Mouse (Mus musculus) heart, postnatal 0 days (tissue): Measurements from ENCODE around the gene Abhd14a. TPM values are rescaled to one million over a fixed set of nuclear protein-coding genes. Genes with fewer than 3 reads are reported as not detected.
A peak's percentile ranks its signal among the peaks of the same experiment; 100 is the strongest.

Source experiments
- ATAC-seq: fragments of 200-750 bp; cut with Nextera tagmentation; 2 replicates; pipeline ENCODE4 v1.8.0; 2017; ENCODE audit warnings: low read depth, moderate number of reproducible peaks, moderate library complexity; ENCODE audit not compliant: insufficient read depth
- DNase-seq: peaks from one replicate; pipeline ENCODE4 v3.0.0-alpha.2; 2016; ENCODE audit warnings: low spot score
- H3K27ac ChIP-seq: fragments of 300-500 bp; sonication (generic); 2 replicates; pipeline ENCODE4 v1.5.1; 2014; ENCODE audit warnings: low read depth, mild to moderate bottlenecking
- H3K27me3 ChIP-seq: fragments of 300-500 bp; sonication (generic); 2 replicates; pipeline ENCODE4 v1.6.1; 2014; ENCODE audit warnings: low read length, mixed read lengths; ENCODE audit not compliant: control insufficient read depth, insufficient read depth
- H3K36me3 ChIP-seq: fragments of 300-500 bp; sonication (generic); replicated peaks from 2 replicates; pipeline ENCODE4 v1.6.1; 2014; ENCODE audit warnings: low read length, mixed read lengths; ENCODE audit not compliant: control insufficient read depth, insufficient read depth
- H3K4me1 ChIP-seq: fragments of 300-500 bp; sonication (generic); 2 replicates; pipeline ENCODE4 v1.6.1; 2014; ENCODE audit warnings: antibody characterized with exemption; ENCODE audit not compliant: control insufficient read depth, insufficient read depth
- H3K4me2 ChIP-seq: fragments of 300-500 bp; sonication (generic); 2 replicates; pipeline ENCODE4 v1.6.1; 2014; ENCODE audit warnings: low read depth, mild to moderate bottlenecking, low read length, moderate library complexity
- H3K4me3 ChIP-seq: fragments of 300-500 bp; sonication (generic); 2 replicates; pipeline ENCODE4 v1.5.1; 2014; ENCODE audit warnings: low read depth, low read length
- H3K9ac ChIP-seq: fragments of 300-500 bp; sonication (generic); replicated peaks from 2 replicates; pipeline ENCODE4 v1.6.1; 2014; ENCODE audit warnings: low read depth, low read length, mixed read lengths
- H3K9me3 ChIP-seq: fragments of 300-500 bp; sonication (generic); replicated peaks from 2 replicates; pipeline ENCODE4 v1.6.1; 2016; ENCODE audit warnings: low read length; ENCODE audit not compliant: control insufficient read depth
- CTCF ChIP-seq: IDR thresholded peaks from 2 replicates; pipeline ENCODE4 v1.5.1; 2016; ENCODE audit warnings: antibody characterized with exemption, control low read depth, low read depth
- EP300 ChIP-seq: IDR thresholded peaks from 2 replicates; pipeline ENCODE4 v1.6.1; 2016; ENCODE audit warnings: antibody characterized with exemption, low read depth
- WGBS: fragments of 180-500 bp; shearing (Covaris S2); extraction: QIAGEN DNeasy Blood & Tissue Kit; methylation state at CpG from one replicate; pipeline ENCODE4 v1.1.7; 2014; 5-methylcytosine and 5-hydroxymethylcytosine counted together
- polyA plus RNA-seq: library from polyadenylated mRNA; unstranded; fragments of >200 nt; fragmentation: Nextera tagmentation; extraction: Ambion mirVana; gene quantifications from 2 replicates; pipeline ENCODE4 v1.2.1, GENCODE M21; 2015
- total RNA-seq: library from RNA; depleted of rRNA; stranded (reverse); fragments of >200 nt; gene quantifications from 2 replicates; pipeline ENCODE4 v1.2.3, GENCODE M21; 2014; ENCODE audit warnings: low replicate concordance; rRNA removed

Gene Abhd14a
- total and polyA plus RNA-seq, 2 experiments from 2014 or later = 45.8 to 64.8 TPM

GRCm38 (mm10) chr9:106398667-106399311, 48.7 kb downstream of the Abhd14a start:
- DNase-seq = no peak
- H3K9me3 ChIP-seq = no peaks in the 10 kb centered on the region
- H3K27me3 ChIP-seq = no peaks in the 10 kb centered on the region
- no peak for ATAC-seq
- H3K36me3 ChIP-seq = no peaks in the 10 kb centered on the region
- no peak for TF ChIP-seq CTCF
- no peak overlapping the region for H3K9ac ChIP-seq
- no peak overlapping the region for H3K4me2 ChIP-seq
- peaks cover 22% of the 10 kb centered on the region for H3K4me1 ChIP-seq
- no peak overlapping the region for H3K27ac ChIP-seq
- WGBS = 58% methylated on average over 9 of the region's 9 CpGs
- no peak overlapping the region for H3K4me3 ChIP-seq

- Histone ChIP-seq H3K27me3 (no peaks in the 10 kb centered on the region), H3K9ac (no peak overlapping the region), H3K27ac (no peak overlapping the region), H3K36me3 (no peaks in the 10 kb centered on the region), H3K4me2 (no peak overlapping the region), H3K4me1 (peaks cover 28% of the 10 kb centered on the region), H3K9me3 (no peaks in the 10 kb centered on the region), H3K4me3 (no peak overlapping the region)
- TF ChIP-seq EP300 (no peak), CTCF (no peak)
- DNase-seq = no peak
- ATAC-seq = no peak
- 24% methylated on average over 4 of the region's 4 CpGs for WGBS
Measured at GRCm38 (mm10) chr9:106397733-106398132, 49.7 kb downstream of the Abhd14a start.

- TF ChIP-seq EP300 = no peak
- peak; percentile 49 for TF ChIP-seq CTCF
- Histone ChIP-seq H3K9ac (no peak overlapping the region), H3K27me3 (no peaks in the 10 kb centered on the region), H3K4me1 (peaks cover 24% of the 10 kb centered on the region), H3K9me3 (no peaks in the 10 kb centered on the region), H3K27ac (no peak overlapping the region), H3K36me3 (no peaks in the 10 kb centered on the region), H3K4me2 (no peak overlapping the region), H3K4me3 (no peak overlapping the region)
- WGBS = 65% methylated on average over 11 of the region's 11 CpGs
- ATAC-seq (peak; percentile 72), DNase-seq (peak; percentile 64)
Measured at GRCm38 (mm10) chr9:106394649-106395602, 52.6 kb downstream of the Abhd14a start.

DNA sequence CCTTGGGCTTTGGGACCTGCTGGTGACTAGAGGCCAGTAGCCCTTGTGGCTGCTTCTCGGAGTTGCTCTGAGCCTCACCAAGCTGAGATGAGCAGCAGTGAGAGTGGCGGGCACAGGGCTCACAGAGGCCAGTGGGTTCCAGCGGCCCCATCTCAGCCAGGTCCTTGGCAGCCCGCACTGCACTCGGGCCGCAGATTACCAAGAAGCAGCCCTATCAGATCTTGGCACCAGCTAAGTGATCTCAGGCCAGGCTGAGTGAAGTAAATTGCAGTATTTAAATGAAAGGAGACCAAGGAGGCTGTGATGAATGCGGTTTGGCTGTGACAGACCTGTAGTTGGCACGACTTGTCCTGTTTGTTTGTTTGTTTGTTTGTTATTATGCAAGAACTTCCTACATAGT, 53.9 kb downstream of the Abhd14a start:
- no peak for ATAC-seq
- Histone ChIP-seq H3K4me1 (peaks cover 24% of the 10 kb centered on the region), H3K4me2 (no peak overlapping the region), H3K36me3 (no peaks in the 10 kb centered on the region), H3K9me3 (0 out of 2 replicates have a peak, but pooled peaks cover 7% of the 10 kb centered on the region), H3K27ac (no peak overlapping the region), H3K9ac (no peak overlapping the region), H3K27me3 (no peaks in the 10 kb centered on the region), H3K4me3 (no peak overlapping the region)
- 72% methylated on average over 8 of the region's 8 CpGs for WGBS
- DNase-seq = no peak
- TF ChIP-seq EP300 (no peak), CTCF (no peak)

DNA sequence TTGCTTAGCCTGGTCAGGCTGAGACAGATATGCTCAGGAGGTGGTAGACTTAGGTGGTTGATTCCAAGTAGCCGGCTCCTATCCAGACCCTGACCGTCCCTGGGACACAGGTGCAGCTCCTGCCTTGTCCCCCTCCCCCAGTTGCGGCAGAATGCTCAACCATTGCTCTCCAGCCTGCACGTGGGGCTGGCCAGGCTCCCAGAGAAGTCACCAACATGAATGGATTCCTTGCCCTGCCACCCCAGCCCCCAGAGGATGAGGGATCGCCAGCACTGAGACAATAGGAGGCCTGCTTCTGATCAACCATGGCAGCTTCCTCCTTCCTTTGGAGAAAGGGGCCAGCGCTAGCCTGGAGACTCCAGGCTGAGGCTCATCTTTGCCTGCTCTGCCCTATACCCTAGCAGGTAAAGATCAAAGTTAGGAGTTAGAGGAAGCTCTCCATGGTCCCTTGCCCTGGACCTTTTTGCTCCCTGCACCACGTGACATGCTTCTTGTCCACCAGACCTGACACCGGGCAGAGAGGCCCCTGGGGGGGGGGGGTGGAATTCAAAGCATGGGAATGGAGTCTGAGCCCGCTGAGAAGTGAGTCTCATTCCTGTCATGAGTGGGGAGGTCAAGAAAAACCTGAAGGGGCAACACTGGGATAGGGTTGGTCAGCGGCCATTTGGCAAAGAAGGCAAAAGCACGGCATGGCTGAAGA, 54.5 kb downstream of the Abhd14a start:
- H3K4me3 ChIP-seq = no peak overlapping the region
- no peaks in the 10 kb centered on the region for H3K36me3 ChIP-seq
- H3K9ac ChIP-seq = no peak overlapping the region
- H3K9me3 ChIP-seq = 0 out of 2 replicates have a peak, but pooled peaks cover 7% of the 10 kb centered on the region
- no peaks in the 10 kb centered on the region for H3K27me3 ChIP-seq
- peaks cover 23% of the 10 kb centered on the region for H3K4me1 ChIP-seq
- TF ChIP-seq EP300 (no peak), CTCF (no peak)
- whole genome bisulfite sequencing = 47% methylated on average over 11 of the region's 11 CpGs
- ATAC-seq (no peak), DNase-seq (no peak)
- no peak overlapping the region for H3K4me2 ChIP-seq
- H3K27ac ChIP-seq = no peak overlapping the region

Other genes with a start within 250 kb of the Abhd14a start
- gene Ppm1m, start 247.9 kb downstream of the Abhd14a start, total RNA-seq = 7.5 and 22.8 TPM in 2 replicates
- gene Ppm1m, start 247.9 kb downstream of the Abhd14a start, polyA plus RNA-seq = 13.1 and 15.1 TPM in 2 replicates
- gene Twf2, start 244.6 kb downstream of the Abhd14a start, total RNA-seq = 92.1 and 105 TPM in 2 replicates
- gene Twf2, start 244.6 kb downstream of the Abhd14a start, polyA plus RNA-seq = 57.3 and 64.2 TPM in 2 replicates
- not detected in 2 replicates for gene Tlr9, start 225.1 kb downstream of the Abhd14a start, total RNA-seq
- gene Tlr9, start 225.1 kb downstream of the Abhd14a start, polyA plus RNA-seq = 0.04 and 0.05 TPM in 2 replicates
- 309 and 334 TPM in 2 replicates for gene Alas1, start 199.0 kb downstream of the Abhd14a start, total RNA-seq
- 385 and 421 TPM in 2 replicates for gene Alas1, start 199.0 kb downstream of the Abhd14a start, polyA plus RNA-seq
- 12.3 and 38.0 TPM in 2 replicates for gene Poc1a, start 166.6 kb downstream of the Abhd14a start, total RNA-seq
- gene Poc1a, start 166.6 kb downstream of the Abhd14a start, polyA plus RNA-seq = 13.6 and 13.8 TPM in 2 replicates
- 46.9 and 47.7 TPM in 2 replicates for gene Dusp7, start 79.0 kb downstream of the Abhd14a start, total RNA-seq
- 9.1 and 10.3 TPM in 2 replicates for gene Dusp7, start 79.0 kb downstream of the Abhd14a start, polyA plus RNA-seq
- 783 and 913 TPM in 2 replicates for gene Rpl29, start 18.2 kb downstream of the Abhd14a start, total RNA-seq
- gene Rpl29, start 18.2 kb downstream of the Abhd14a start, polyA plus RNA-seq = 504 and 531 TPM in 2 replicates
- gene Acy1, start 9.4 kb downstream of the Abhd14a start, total RNA-seq = 38.5 and 45.3 TPM in 2 replicates
- 19.0 and 20.1 TPM in 2 replicates for gene Acy1, start 9.4 kb downstream of the Abhd14a start, polyA plus RNA-seq
- gene Abhd14b, start 219 bp downstream of the Abhd14a start, total RNA-seq = 14.9 and 46.8 TPM in 2 replicates
- 5.3 and 5.9 TPM in 2 replicates for gene Abhd14b, start 219 bp downstream of the Abhd14a start, polyA plus RNA-seq
- 157 and 188 TPM in 2 replicates for gene Pcbp4, start 5.6 kb upstream of the Abhd14a start, total RNA-seq
- 40.9 and 44.1 TPM in 2 replicates for gene Pcbp4, start 5.6 kb upstream of the Abhd14a start, polyA plus RNA-seq
- not detected in 2 replicates for gene Gpr62, start 18.3 kb upstream of the Abhd14a start, total RNA-seq
- 0.11 TPM in 1 of 2 replicates, not detected in the other for gene Gpr62, start 18.3 kb upstream of the Abhd14a start, polyA plus RNA-seq
- 16.5 and 54.6 TPM in 2 replicates for gene Rrp9, start 28.3 kb upstream of the Abhd14a start, total RNA-seq
- 17.6 and 21.0 TPM in 2 replicates for gene Rrp9, start 28.3 kb upstream of the Abhd14a start, polyA plus RNA-seq
- gene Parp3, start 29.3 kb upstream of the Abhd14a start, total RNA-seq = 7.2 and 16.7 TPM in 2 replicates
- gene Parp3, start 29.3 kb upstream of the Abhd14a start, polyA plus RNA-seq = 2.8 and 2.9 TPM in 2 replicates
- not detected in 2 replicates for gene Iqcf1, start 52.3 kb upstream of the Abhd14a start, total RNA-seq
- gene Iqcf1, start 52.3 kb upstream of the Abhd14a start, polyA plus RNA-seq = not detected in 2 replicates
- gene Iqcf5, start 66.9 kb upstream of the Abhd14a start, total RNA-seq = not detected in 2 replicates
- gene Iqcf5, start 66.9 kb upstream of the Abhd14a start, polyA plus RNA-seq = not detected in 2 replicates
- gene Iqcf3, start 114.0 kb upstream of the Abhd14a start, total RNA-seq = not detected in 2 replicates
- not detected in 2 replicates for gene Iqcf3, start 114.0 kb upstream of the Abhd14a start, polyA plus RNA-seq
- gene Iqcf4, start 123.3 kb upstream of the Abhd14a start, total RNA-seq = not detected in 2 replicates
- gene Iqcf4, start 123.3 kb upstream of the Abhd14a start, polyA plus RNA-seq = not detected in 2 replicates
- gene Iqcf6, start 178.9 kb upstream of the Abhd14a start, total RNA-seq = not detected in 2 replicates
- gene Iqcf6, start 178.9 kb upstream of the Abhd14a start, polyA plus RNA-seq = not detected in 2 replicates
- not detected in 2 replicates for gene Grm2, start 208.4 kb upstream of the Abhd14a start, total RNA-seq
- gene Grm2, start 208.4 kb upstream of the Abhd14a start, polyA plus RNA-seq = not detected in 2 replicates
- gene Tex264, start 238.2 kb upstream of the Abhd14a start, total RNA-seq = 30.9 and 122 TPM in 2 replicates
- gene Tex264, start 238.2 kb upstream of the Abhd14a start, polyA plus RNA-seq = 44.6 and 47.9 TPM in 2 replicates